Mouse (Mus musculus): ENCODE data around the gene Ttc9c.
"Not testable (repeated sequence)": the region's sequence is repeated elsewhere in the genome, so short reads cannot be mapped to it uniquely, and the experiment has no call there.

Gene Ttc9c

DNA sequence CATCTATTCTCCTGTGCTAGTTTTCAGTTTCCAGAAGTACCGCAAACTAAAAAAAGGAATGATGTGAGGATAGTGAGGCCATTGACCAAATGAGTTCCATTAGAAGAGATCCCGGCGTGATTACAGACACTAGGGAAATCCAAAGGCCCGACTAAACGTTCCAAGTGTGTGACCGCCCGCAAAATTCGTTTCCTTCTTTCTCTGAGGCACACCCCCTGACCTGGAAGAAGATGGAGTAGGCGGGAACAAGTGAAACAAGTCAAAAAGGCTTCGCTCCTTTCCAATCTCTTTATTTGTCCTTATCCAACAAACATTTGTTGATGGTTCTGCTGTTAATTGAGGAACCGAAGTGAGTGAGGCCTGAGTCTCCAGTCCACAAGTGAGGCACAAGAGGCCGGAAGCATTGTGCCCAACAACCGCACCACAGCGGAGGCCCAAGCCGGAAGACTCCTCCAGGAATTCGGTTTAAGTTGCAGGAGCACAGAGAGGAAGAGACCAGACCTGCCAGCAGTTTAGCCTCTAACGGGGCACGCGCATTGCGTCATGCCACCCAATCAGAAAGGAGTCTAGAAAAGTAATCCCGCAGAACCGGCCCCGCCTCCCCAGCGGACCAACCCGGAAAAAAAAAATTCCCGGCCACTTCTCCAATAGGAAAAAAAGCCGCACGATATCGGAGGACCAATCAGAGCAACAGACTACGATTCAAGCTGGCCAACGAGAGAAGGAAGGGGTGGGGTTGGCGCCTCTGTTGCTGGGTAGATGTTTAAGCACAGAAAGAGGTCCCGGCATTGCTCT is at the start of gene Ttc9c:
Gene Ttc9c (minus strand): TSS at position 533 of the 795 bp plus-strand sequence.
- peak; percentile 95 to 96 for DNase-seq

- no peak for DNase-seq
Observed at GRCm38 (mm10) chr19:8864265-8864664, 45.1 kb upstream of the Ttc9c start.

GRCm38 (mm10) chr19:8859018-8859417 is 39.9 kb upstream of the Ttc9c start:
- peak in 1 of 2 experiments; percentile 56 for DNase-seq

GRCm38 (mm10) chr19:8857689-8858088 is 38.6 kb upstream of the Ttc9c start:
- peak in 1 of 2 experiments; percentile 67 for DNase-seq

- DNase-seq = no peak
Observed at GRCm38 (mm10) chr19:8853117-8853516, 34.0 kb upstream of the Ttc9c start.

DNA sequence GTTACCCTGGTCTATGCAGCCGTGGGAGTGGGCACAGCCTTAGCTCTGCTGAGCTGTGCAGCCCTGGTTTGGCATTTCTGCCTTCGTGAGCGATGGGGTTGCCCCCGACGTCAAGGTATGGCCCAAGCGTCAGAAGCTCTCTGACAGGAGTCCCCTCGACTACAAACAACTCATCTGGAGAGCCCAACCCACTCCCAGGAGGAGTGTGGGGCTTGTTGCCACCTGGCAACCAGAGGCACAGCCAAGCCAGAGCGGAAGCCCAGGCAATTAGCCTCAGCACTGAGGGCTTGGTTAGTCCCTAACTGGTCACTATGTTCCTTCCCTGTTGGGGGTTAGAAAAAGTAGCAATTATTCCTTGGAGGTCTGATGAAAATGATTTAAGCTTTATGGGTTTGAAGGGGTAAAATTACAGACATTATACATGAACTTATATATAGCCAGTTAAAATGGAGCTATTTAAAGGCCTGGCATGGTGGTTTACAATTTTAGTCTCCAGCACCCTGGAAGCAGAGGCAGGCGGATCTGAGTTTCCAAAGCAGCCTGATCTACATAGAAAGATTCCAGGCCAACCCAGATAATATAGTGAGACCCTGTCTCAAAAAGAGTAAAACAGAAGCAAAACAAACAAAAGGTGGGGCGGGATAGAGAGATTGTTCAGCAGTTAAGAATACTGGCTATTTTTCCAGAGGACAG is 33.2 kb upstream of the Ttc9c start:
- DNase-seq = no peak

GRCm38 (mm10) chr19:8851639-8852038 is 32.5 kb upstream of the Ttc9c start:
- no peak for DNase-seq

- DNase-seq = no peak
Observed at GRCm38 (mm10) chr19:8850402-8850901, 31.3 kb upstream of the Ttc9c start, which contains the start of gene Lrrn4cl. Gene Lrrn4cl (plus strand): TSS chr19:8850768.

- no peak for DNase-seq
Observed at GRCm38 (mm10) chr19:8848356-8848755, 29.2 kb upstream of the Ttc9c start.

- peak; percentile 76 to 88 for DNase-seq
Observed at GRCm38 (mm10) chr19:8844371-8845129, 25.4 kb upstream of the Ttc9c start.

DNA sequence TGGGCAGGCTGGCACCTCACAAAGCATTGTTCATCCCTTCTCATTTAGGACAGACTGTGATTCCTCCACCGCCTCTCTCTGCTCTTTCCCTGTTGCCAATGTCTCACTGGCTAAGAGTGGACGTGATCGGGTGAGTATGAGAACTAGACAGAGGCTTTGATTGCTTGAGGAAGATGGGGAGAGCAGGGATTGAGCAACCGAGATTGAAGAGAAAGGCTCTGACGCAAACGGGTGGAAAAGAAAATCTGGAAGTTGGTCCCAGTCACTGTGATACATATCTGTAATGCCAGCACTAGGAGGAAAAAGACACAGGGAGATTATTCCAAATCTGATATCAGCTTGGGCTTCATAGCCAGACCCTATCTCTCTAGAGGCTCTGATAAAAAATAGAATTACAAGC is 23.8 kb upstream of the Ttc9c start:
- DNase-seq = no peak

- peak in 1 of 2 experiments; percentile 50 for DNase-seq
Observed at GRCm38 (mm10) chr19:8841012-8841411, 21.9 kb upstream of the Ttc9c start.

- peak; percentile 86 to 89 for DNase-seq
Observed at GRCm38 (mm10) chr19:8839908-8840791, 21.0 kb upstream of the Ttc9c start.

GRCm38 (mm10) chr19:8839103-8839907 is 20.2 kb upstream of the Ttc9c start, which contains the start of gene Gng3:
Gene Gng3 (minus strand): TSS chr19:8839194.
- peak; percentile 89 to 92 for DNase-seq

GRCm38 (mm10) chr19:8838041-8838730 is 19.1 kb upstream of the Ttc9c start:
- DNase-seq = peak; percentile 69 to 74

- peak; percentile 91 to 92 for DNase-seq
Observed at GRCm38 (mm10) chr19:8837251-8837791, 18.2 kb upstream of the Ttc9c start, which contains the start of gene Bscl2. Gene Bscl2 (plus strand): TSS chr19:8837467.

DNA sequence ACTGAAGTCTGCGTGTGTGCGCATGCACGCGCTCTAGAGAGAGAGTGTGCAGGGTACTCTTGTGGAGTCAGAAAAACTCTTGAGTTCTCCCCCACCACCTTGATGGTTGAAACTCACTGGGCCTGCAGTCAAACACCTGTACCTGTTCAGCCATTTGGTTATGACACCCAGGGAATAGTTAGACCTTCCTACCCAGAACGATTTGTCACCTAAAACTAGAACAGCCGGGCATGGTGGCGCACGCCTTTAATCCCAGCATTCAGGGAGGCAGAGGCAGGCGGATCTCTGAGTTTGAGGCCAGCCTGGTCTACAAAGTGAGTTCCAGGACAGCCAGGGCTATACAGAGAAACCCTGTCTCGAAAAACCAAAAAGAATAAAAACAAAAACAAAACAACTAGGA is 17.2 kb upstream of the Ttc9c start:
- not testable (repeated sequence) for DNase-seq

DNA sequence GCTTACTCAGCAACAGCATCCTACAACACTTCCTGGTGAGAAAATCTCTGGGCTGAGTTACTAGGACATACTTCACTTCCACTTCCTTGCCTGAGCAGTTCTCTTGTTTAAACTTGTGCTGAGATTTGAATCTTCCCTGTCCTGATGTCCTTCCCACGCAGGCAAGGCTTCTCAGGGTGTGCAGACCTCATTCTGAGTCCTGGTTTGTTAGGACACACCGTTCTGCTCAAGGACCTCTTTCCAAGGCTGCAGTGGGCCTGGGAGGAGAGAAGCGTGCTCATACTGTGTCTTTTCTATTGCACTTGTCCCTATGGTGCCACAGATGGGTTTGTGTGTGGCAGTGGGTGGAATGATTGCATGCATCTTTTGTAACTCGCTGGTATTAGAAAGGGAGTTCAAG is 13.8 kb upstream of the Ttc9c start:
- no peak for DNase-seq

- DNase-seq = no peak
Observed at GRCm38 (mm10) chr19:8831262-8831661, 12.1 kb upstream of the Ttc9c start.

GRCm38 (mm10) chr19:8830664-8831063 is 11.5 kb upstream of the Ttc9c start:
- DNase-seq = no peak
